Mouse (Mus musculus): ENCODE data around the gene Snrnp48. TPM values are rescaled to one million over a fixed set of nuclear protein-coding genes. Genes with fewer than 3 reads are reported as not detected.
A peak's percentile ranks its signal among the peaks of the same experiment; 100 is the strongest.

Gene Snrnp48
- polyA plus RNA-seq (2014; fragmentation: Nextera tagmentation; extraction: Ambion mirVana) = 35.7 and 42.3 TPM in 2 replicates

DNA sequence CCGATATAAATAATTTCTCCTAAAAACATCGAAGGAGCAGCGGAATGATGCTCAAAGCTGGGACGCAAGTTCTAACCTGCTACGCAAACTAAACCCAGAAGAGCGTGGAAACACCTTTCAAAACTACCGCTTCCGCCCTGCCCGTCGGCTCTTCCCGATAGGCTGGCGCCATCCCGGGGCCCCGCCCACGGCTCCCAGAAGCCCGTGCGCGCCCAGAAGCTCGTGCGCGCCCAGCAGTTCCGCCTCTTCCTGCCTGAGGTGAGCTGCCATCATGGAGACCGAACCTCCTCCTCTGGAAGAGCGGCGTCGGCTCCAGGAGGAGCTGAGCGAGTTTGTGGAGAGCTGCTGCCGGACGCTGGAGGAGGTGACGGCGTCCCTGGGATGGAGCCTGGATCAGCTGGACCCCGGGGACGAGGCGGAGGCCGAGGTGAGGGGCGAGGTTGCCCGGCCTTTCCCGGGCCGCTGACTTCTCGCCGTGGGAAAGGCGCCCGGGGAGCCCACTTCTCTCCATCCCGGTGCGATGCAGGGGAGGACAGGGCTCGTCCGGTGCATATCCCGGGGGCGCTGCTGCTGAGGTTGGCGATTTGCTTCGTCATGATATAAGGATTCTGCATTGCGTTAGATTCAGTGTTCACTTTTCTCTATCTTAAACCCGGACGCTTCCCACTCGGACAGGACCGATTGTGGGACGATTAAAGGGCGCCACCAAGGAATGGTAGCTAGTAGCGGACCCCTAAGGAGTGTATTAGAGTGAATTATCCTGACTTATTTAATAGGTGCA lies at the start of gene Snrnp48:
Snrnp48 (plus strand) TSS at position 237 of the 781 bp plus-strand sequence.
- under 1% methylated on average over 59 of the region's 59 CpGs for WGBS
- no peaks in the 10 kb centered on the region for H3K36me3 ChIP-seq (replicated peaks; ENCODE audit: control insufficient read depth, insufficient read depth, low read depth, low read length)
- H3K9ac ChIP-seq (replicated peaks; ENCODE audit: low read length) = peak within 1 kb of the TSS; percentile 88
- no peaks in the 10 kb centered on the region for H3K27me3 ChIP-seq (ENCODE audit: control insufficient read depth, insufficient read depth, low read length)
- ATAC-seq (replicated peaks; ENCODE audit: insufficient number of reproducible peaks, low FRiP score, low TSS enrichment, low read depth) (peak; percentile 93), DNase-seq (ENCODE audit: low spot score) (peak; percentile 96)
- no peaks in the 10 kb centered on the region for H3K4me1 ChIP-seq (ENCODE audit: control insufficient read depth, insufficient read depth, low read length)
- H3K4me3 ChIP-seq (ENCODE audit: low read depth, low read length) = peak within 1 kb of the TSS; percentile 81
- H3K4me2 ChIP-seq (ENCODE audit: low read depth, low read length) = peak within 1 kb of the TSS; percentile 53
- peak within 1 kb of the TSS; percentile 86 for H3K27ac ChIP-seq (replicated peaks; ENCODE audit: low read depth, low read length)
- H3K9me3 ChIP-seq (replicated peaks; ENCODE audit: control insufficient read depth, low read length) = no peaks in the 10 kb centered on the region

DNA sequence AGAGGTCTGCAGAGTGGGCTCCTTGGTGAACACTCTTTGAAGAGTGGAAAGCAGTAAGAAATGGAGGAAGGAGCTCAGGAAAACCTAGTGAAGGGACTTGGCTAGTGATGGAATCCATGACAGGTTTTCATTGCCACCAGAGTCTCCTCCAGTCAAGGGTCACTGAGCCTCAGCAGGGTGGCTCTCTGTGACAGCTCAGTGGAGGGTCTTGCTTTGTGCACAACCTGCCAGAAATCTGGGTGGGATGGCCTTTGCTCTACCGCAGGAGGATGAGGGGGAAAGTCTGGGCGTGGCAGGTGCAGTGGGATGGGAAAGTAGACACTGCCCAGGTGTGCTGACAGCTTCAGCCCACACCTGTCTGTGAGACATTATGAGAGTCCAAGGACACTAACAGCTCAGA lies 49.2 kb upstream of the Snrnp48 start:
- Histone ChIP-seq H3K36me3 (replicated peaks; ENCODE audit: control insufficient read depth, insufficient read depth, low read depth, low read length) (no peaks in the 10 kb centered on the region), H3K27ac (replicated peaks; ENCODE audit: low read depth, low read length) (no peak overlapping the region), H3K4me3 (ENCODE audit: low read depth, low read length) (no peak overlapping the region), H3K27me3 (ENCODE audit: control insufficient read depth, insufficient read depth, low read length) (peaks cover 23% of the 10 kb centered on the region), H3K4me1 (ENCODE audit: control insufficient read depth, insufficient read depth, low read length) (peaks cover 6% of the 10 kb centered on the region; the same call in 1 of the 2 replicates), H3K9ac (replicated peaks; ENCODE audit: low read length) (no peak overlapping the region), H3K9me3 (replicated peaks; ENCODE audit: control insufficient read depth, low read length) (no peaks in the 10 kb centered on the region), H3K4me2 (ENCODE audit: low read depth, low read length) (no peak overlapping the region)
- WGBS = 3% methylated on average over 2 of the region's 2 CpGs
- DNase-seq (ENCODE audit: low spot score) (peak; percentile 22), ATAC-seq (replicated peaks; ENCODE audit: insufficient number of reproducible peaks, low FRiP score, low TSS enrichment, low read depth) (0 out of 2 replicates have a peak, but pooled peaks have one; percentile 60)

DNA sequence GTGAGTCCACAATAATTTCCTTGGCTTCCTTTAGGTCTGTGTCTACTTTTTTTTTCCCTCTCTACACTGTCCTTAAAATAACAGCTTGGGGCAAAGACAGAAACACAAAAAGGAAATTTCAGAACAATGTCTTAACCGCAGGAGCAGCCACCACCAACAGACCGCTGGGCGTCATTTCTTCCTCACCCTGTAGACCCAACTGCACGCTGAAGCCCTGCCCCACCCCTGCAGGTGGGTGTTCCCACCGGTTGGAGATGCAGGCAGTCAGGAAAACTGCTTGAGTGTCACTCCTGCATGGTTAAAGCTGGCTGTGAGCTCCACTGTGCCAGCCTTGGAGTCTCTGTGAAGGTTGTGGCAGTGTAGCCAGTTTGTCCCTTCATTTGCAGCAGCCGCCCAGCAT lies 47.1 kb upstream of the Snrnp48 start:
- ATAC-seq (replicated peaks; ENCODE audit: insufficient number of reproducible peaks, low FRiP score, low TSS enrichment, low read depth) (no peak), DNase-seq (ENCODE audit: low spot score) (no peak)
- H3K27ac ChIP-seq (replicated peaks; ENCODE audit: low read depth, low read length) = no peak overlapping the region
- no peak overlapping the region for H3K4me3 ChIP-seq (ENCODE audit: low read depth, low read length)
- peaks cover 2% of the 10 kb centered on the region; the same call in 1 of the 2 replicates for H3K27me3 ChIP-seq (ENCODE audit: control insufficient read depth, insufficient read depth, low read length)
- no peaks in the 10 kb centered on the region for H3K9me3 ChIP-seq (replicated peaks; ENCODE audit: control insufficient read depth, low read length)
- no peaks in the 10 kb centered on the region for H3K36me3 ChIP-seq (replicated peaks; ENCODE audit: control insufficient read depth, insufficient read depth, low read depth, low read length)
- no peaks in the 10 kb centered on the region for H3K4me1 ChIP-seq (ENCODE audit: control insufficient read depth, insufficient read depth, low read length)
- 23% methylated on average over 6 of the region's 6 CpGs for WGBS
- no peak overlapping the region for H3K9ac ChIP-seq (replicated peaks; ENCODE audit: low read length)
- H3K4me2 ChIP-seq (ENCODE audit: low read depth, low read length) = no peak overlapping the region

DNA sequence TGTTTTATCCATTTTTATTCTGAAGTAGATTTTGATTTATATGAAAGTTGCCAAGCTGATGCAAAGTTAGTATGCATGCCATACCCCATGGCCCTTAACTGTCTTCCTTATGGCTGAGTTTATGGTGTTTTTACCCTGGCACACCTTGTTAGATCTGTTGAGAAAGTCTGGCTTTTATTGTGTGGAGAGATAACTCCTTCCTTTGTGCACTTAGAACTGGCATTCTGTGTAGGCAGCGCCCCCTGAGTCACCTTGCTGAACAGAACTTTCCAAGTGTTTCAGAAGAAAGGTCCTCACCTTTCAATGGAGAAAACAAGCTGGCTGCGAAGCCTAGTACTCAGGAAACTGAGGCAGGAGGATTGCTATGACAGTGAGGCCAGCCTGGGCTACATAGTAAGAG lies 42.7 kb upstream of the Snrnp48 start:
- H3K4me3 ChIP-seq (ENCODE audit: low read depth, low read length) = no peak overlapping the region
- DNase-seq (ENCODE audit: low spot score) (no peak), ATAC-seq (replicated peaks; ENCODE audit: insufficient number of reproducible peaks, low FRiP score, low TSS enrichment, low read depth) (no peak)
- no peaks in the 10 kb centered on the region for H3K9me3 ChIP-seq (replicated peaks; ENCODE audit: control insufficient read depth, low read length)
- WGBS = 69% methylated on average over 2 of the region's 2 CpGs
- H3K4me2 ChIP-seq (ENCODE audit: low read depth, low read length) = no peak overlapping the region
- no peak overlapping the region for H3K27ac ChIP-seq (replicated peaks; ENCODE audit: low read depth, low read length)
- no peaks in the 10 kb centered on the region for H3K4me1 ChIP-seq (ENCODE audit: control insufficient read depth, insufficient read depth, low read length)
- H3K27me3 ChIP-seq (ENCODE audit: control insufficient read depth, insufficient read depth, low read length) = 0 out of 2 replicates have a peak, but pooled peaks cover under 1% of the 10 kb centered on the region
- H3K36me3 ChIP-seq (replicated peaks; ENCODE audit: control insufficient read depth, insufficient read depth, low read depth, low read length) = no peaks in the 10 kb centered on the region
- H3K9ac ChIP-seq (replicated peaks; ENCODE audit: low read length) = no peak overlapping the region

DNA sequence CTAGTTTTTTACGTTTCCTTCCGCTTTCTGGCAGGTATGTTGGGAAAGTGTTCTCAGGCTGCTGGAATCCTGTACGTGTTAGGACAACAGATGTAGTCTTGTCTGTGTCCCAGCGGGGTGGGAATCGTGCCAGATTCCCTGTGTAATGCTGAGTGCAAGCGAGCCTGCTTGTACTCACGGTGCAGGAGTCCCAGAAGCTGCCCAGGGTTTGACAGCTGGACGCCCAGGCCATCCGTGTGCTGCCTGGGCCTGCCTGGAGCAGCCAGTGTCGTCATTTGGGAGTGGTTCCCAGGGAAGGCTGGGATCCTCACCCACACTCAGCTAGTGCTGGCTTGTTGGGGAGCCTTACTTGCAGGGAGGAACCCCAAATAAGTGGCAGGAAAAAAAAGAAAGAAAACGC lies 42.1 kb upstream of the Snrnp48 start:
- ATAC-seq (replicated peaks; ENCODE audit: insufficient number of reproducible peaks, low FRiP score, low TSS enrichment, low read depth) = no peak

DNA sequence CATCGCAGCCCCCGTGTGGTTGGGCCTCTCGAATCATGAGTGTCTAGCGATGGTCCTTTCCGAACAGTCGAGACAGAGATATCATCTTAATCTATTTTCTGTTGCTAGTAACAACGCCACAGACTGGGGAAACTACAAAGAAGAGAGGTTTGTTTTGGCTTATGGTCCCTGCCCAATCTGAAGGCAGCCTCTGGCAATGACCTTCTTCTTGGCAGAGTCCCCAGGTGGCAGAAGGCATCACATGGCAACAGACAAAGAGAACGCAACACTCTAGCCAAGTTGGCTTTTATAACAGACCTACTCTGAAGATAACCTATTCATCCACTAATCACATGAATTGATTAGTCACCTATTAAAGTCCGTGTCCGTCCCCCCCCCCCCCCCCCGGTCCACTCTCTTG lies 39.8 kb upstream of the Snrnp48 start:
- no peak overlapping the region for H3K9ac ChIP-seq (replicated peaks; ENCODE audit: low read length)
- H3K36me3 ChIP-seq (replicated peaks; ENCODE audit: control insufficient read depth, insufficient read depth, low read depth, low read length) = no peaks in the 10 kb centered on the region
- H3K4me1 ChIP-seq (ENCODE audit: control insufficient read depth, insufficient read depth, low read length) = no peaks in the 10 kb centered on the region
- 87% methylated on average over 11 of the region's 11 CpGs for WGBS
- H3K27ac ChIP-seq (replicated peaks; ENCODE audit: low read depth, low read length) = no peak overlapping the region
- ATAC-seq (replicated peaks; ENCODE audit: insufficient number of reproducible peaks, low FRiP score, low TSS enrichment, low read depth) (no peak), DNase-seq (ENCODE audit: low spot score) (no peak)
- H3K27me3 ChIP-seq (ENCODE audit: control insufficient read depth, insufficient read depth, low read length) = no peaks in the 10 kb centered on the region
- no peak overlapping the region for H3K4me3 ChIP-seq (ENCODE audit: low read depth, low read length)
- no peak overlapping the region for H3K4me2 ChIP-seq (ENCODE audit: low read depth, low read length)
- no peaks in the 10 kb centered on the region for H3K9me3 ChIP-seq (replicated peaks; ENCODE audit: control insufficient read depth, low read length)

More for the DNA sequence above, 42.1 kb upstream of the Snrnp48 start:
- WGBS = 53% methylated on average over 11 of the region's 11 CpGs
- Histone ChIP-seq H3K9ac (replicated peaks; ENCODE audit: low read length) (no peak overlapping the region), H3K4me3 (ENCODE audit: low read depth, low read length) (no peak overlapping the region), H3K36me3 (replicated peaks; ENCODE audit: control insufficient read depth, insufficient read depth, low read depth, low read length) (no peaks in the 10 kb centered on the region), H3K9me3 (replicated peaks; ENCODE audit: control insufficient read depth, low read length) (no peaks in the 10 kb centered on the region), H3K4me2 (ENCODE audit: low read depth, low read length) (no peak overlapping the region), H3K27ac (replicated peaks; ENCODE audit: low read depth, low read length) (no peak overlapping the region), H3K4me1 (ENCODE audit: control insufficient read depth, insufficient read depth, low read length) (no peaks in the 10 kb centered on the region), H3K27me3 (ENCODE audit: control insufficient read depth, insufficient read depth, low read length) (no peaks in the 10 kb centered on the region)
- no peak for DNase-seq (ENCODE audit: low spot score)

DNA sequence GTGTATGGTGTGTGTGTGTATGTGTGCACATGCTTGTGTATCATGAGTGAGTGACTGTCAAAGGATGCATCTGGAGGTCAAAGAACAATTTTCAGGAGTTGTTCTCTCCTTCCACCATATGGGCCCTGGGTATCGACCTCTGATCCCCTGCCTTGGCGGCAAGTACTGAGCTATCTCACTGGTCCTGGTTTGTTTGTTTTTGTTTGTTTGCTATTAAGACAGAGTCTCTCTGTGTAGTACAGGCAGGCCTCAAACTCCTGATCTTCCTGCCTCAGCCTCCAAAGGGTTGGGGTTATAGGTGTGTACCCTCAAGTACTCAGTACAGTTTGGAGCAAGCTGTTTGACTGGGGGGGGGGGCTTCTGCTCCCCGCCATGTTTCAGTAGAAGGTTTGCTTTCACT lies 37.7 kb upstream of the Snrnp48 start:
- Histone ChIP-seq H3K27me3 (ENCODE audit: control insufficient read depth, insufficient read depth, low read length) (no peaks in the 10 kb centered on the region), H3K4me3 (ENCODE audit: low read depth, low read length) (no peak overlapping the region), H3K27ac (replicated peaks; ENCODE audit: low read depth, low read length) (no peak overlapping the region), H3K4me2 (ENCODE audit: low read depth, low read length) (no peak overlapping the region), H3K9me3 (replicated peaks; ENCODE audit: control insufficient read depth, low read length) (no peaks in the 10 kb centered on the region), H3K4me1 (ENCODE audit: control insufficient read depth, insufficient read depth, low read length) (no peaks in the 10 kb centered on the region), H3K36me3 (replicated peaks; ENCODE audit: control insufficient read depth, insufficient read depth, low read depth, low read length) (no peaks in the 10 kb centered on the region), H3K9ac (replicated peaks; ENCODE audit: low read length) (no peak overlapping the region)
- no peak for DNase-seq (ENCODE audit: low spot score)
- ATAC-seq (replicated peaks; ENCODE audit: insufficient number of reproducible peaks, low FRiP score, low TSS enrichment, low read depth) = no peak
- 61% methylated on average over 3 of the region's 3 CpGs for WGBS

DNA sequence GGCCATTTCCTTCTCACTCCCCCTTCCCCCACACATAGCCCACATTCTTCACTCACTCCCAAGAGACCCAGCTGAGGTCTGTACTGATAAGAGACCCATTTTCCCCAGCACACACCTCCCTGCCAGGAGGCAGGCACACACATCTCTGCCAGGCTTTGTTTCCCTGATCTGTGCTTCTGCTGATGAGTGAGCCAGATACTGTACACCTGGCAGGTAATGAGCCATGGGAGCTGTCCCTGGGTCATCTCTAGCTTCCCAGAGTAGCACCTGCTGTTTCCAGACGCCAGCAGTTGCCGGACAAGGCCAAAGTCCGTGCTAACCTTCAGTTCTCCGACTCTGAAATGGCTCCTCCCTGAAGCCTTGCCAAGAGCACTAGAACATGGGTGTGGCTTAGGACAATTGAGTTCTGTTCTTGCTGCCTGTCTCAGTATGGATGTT lies 34.0 kb upstream of the Snrnp48 start:
- WGBS = 48% methylated on average over 4 of the region's 4 CpGs
- ATAC-seq (replicated peaks; ENCODE audit: insufficient number of reproducible peaks, low FRiP score, low TSS enrichment, low read depth) (no peak), DNase-seq (ENCODE audit: low spot score) (no peak)
- Histone ChIP-seq H3K9me3 (replicated peaks; ENCODE audit: control insufficient read depth, low read length) (no peaks in the 10 kb centered on the region), H3K4me1 (ENCODE audit: control insufficient read depth, insufficient read depth, low read length) (no peaks in the 10 kb centered on the region), H3K36me3 (replicated peaks; ENCODE audit: control insufficient read depth, insufficient read depth, low read depth, low read length) (no peaks in the 10 kb centered on the region), H3K4me3 (ENCODE audit: low read depth, low read length) (no peak overlapping the region), H3K27me3 (ENCODE audit: control insufficient read depth, insufficient read depth, low read length) (no peaks in the 10 kb centered on the region), H3K4me2 (ENCODE audit: low read depth, low read length) (no peak overlapping the region; the same call in 1 of the 2 replicates), H3K27ac (replicated peaks; ENCODE audit: low read depth, low read length) (no peak overlapping the region), H3K9ac (replicated peaks; ENCODE audit: low read length) (no peak overlapping the region)

Measured in embryonic facial prominence, embryonic 11.5 days (tissue).